Mouse (Mus musculus): ENCODE results near the gene Klhl41. TPM values are rescaled to one million over a fixed set of nuclear protein-coding genes. Genes with fewer than 3 reads are reported as not detected.

Gene Klhl41
- polyA plus RNA-seq, 1 experiment from 2014 or later: 0.13 TPM

GRCm38 (mm10) chr2:69722650-69723518, 53.0 kb downstream of the Klhl41 start:
- H3K4me1 ChIP-seq (ENCODE audit: control insufficient read depth, insufficient read depth, low read length): no peaks in the 10 kb centered on the region
- H3K36me3 ChIP-seq (ENCODE audit: control insufficient read depth, insufficient read depth, low read length): no peaks in the 10 kb centered on the region
- peak overlapping the region; percentile 83 for H3K27ac ChIP-seq (ENCODE audit: low read depth, low read length)
- under 1% methylated on average over 90 of the region's 91 CpGs for WGBS
- peak; percentile 99 for ATAC-seq
- peak overlapping the region; percentile 83 for H3K9ac ChIP-seq (ENCODE audit: low read length)
- H3K4me2 ChIP-seq (ENCODE audit: low read length): peak overlapping the region; percentile 80
- no peaks in the 10 kb centered on the region for H3K9me3 ChIP-seq (replicated peaks; ENCODE audit: control insufficient read depth, low read length)
- no peaks in the 10 kb centered on the region for H3K27me3 ChIP-seq (replicated peaks; ENCODE audit: control insufficient read depth, insufficient read depth, low read length)
- peak; percentile 98 for DNase-seq (ENCODE audit: low spot score)
- peak overlapping the region; percentile 94 for H3K4me3 ChIP-seq (ENCODE audit: low read depth, low read length)

DNA sequence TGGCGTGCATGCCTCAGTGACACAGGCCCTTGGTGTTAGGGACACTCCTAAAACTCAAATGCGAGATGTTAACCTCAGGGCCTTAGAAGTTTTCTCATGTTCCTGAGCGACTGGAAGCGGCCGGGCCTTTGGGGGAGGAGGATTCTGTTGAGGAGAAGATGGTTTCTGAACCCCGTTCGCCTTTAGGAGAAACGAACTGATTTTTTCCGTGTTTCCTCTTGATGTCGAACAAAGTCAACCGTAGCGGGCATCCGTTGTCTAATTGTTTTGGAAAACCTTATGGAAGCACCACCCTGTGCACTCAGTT, 53.6 kb downstream of the Klhl41 start:
- Histone ChIP-seq H3K4me3 (ENCODE audit: low read depth, low read length) (peak overlapping the region; percentile 94), H3K4me1 (ENCODE audit: control insufficient read depth, insufficient read depth, low read length) (no peaks in the 10 kb centered on the region), H3K36me3 (ENCODE audit: control insufficient read depth, insufficient read depth, low read length) (no peaks in the 10 kb centered on the region), H3K27me3 (replicated peaks; ENCODE audit: control insufficient read depth, insufficient read depth, low read length) (no peaks in the 10 kb centered on the region), H3K9me3 (replicated peaks; ENCODE audit: control insufficient read depth, low read length) (no peaks in the 10 kb centered on the region), H3K27ac (ENCODE audit: low read depth, low read length) (peak overlapping the region; percentile 83), H3K4me2 (ENCODE audit: low read length) (peak overlapping the region; percentile 80), H3K9ac (ENCODE audit: low read length) (peak overlapping the region; percentile 83)
- under 1% methylated on average over 13 of the region's 13 CpGs for WGBS
- DNase-seq (ENCODE audit: low spot score): no peak
- ATAC-seq: no peak

Other genes with a start within 250 kb of the Klhl41 start
- gene Lrp2, start 84.1 kb upstream of the Klhl41 start, polyA plus RNA-seq (2014; fragmentation: Nextera tagmentation; extraction: Ambion mirVana): 0.66 and 0.74 TPM in 2 replicates
- gene Bbs5, start 22.9 kb upstream of the Klhl41 start, polyA plus RNA-seq (2014; fragmentation: Nextera tagmentation; extraction: Ambion mirVana): 17.2 and 18.2 TPM in 2 replicates
- 13.7 and 16.8 TPM in 2 replicates for gene Fastkd1, start 43.4 kb downstream of the Klhl41 start, polyA plus RNA-seq (2014; fragmentation: Nextera tagmentation; extraction: Ambion mirVana)
- 77.8 and 83.6 TPM in 2 replicates for gene Ppig, start 52.4 kb downstream of the Klhl41 start, polyA plus RNA-seq (2014; fragmentation: Nextera tagmentation; extraction: Ambion mirVana)
- 1.7 and 2.3 TPM in 2 replicates for gene Ccdc173, start 119.5 kb downstream of the Klhl41 start, polyA plus RNA-seq (2014; fragmentation: Nextera tagmentation; extraction: Ambion mirVana)
- gene Phospho2, start 119.5 kb downstream of the Klhl41 start, polyA plus RNA-seq (2014; fragmentation: Nextera tagmentation; extraction: Ambion mirVana): 43.1 and 45.4 TPM in 2 replicates
- gene Klhl23, start 151.8 kb downstream of the Klhl41 start, polyA plus RNA-seq (2014; fragmentation: Nextera tagmentation; extraction: Ambion mirVana): 36.7 and 54.1 TPM in 2 replicates
- 298 and 301 TPM in 2 replicates for gene Ssb, start 191.4 kb downstream of the Klhl41 start, polyA plus RNA-seq (2014; fragmentation: Nextera tagmentation; extraction: Ambion mirVana)
- 31.1 and 34.2 TPM in 2 replicates for gene Mettl5, start 215.5 kb downstream of the Klhl41 start, polyA plus RNA-seq (2014; fragmentation: Nextera tagmentation; extraction: Ambion mirVana)
- 12.3 and 13.4 TPM in 2 replicates for gene Ubr3, start 227.1 kb downstream of the Klhl41 start, polyA plus RNA-seq (2014; fragmentation: Nextera tagmentation; extraction: Ambion mirVana)

Data from forebrain, embryonic 14.5 days (tissue).